Mouse (Mus musculus): Measurements from ENCODE around the gene Fbxo3.

DNA sequence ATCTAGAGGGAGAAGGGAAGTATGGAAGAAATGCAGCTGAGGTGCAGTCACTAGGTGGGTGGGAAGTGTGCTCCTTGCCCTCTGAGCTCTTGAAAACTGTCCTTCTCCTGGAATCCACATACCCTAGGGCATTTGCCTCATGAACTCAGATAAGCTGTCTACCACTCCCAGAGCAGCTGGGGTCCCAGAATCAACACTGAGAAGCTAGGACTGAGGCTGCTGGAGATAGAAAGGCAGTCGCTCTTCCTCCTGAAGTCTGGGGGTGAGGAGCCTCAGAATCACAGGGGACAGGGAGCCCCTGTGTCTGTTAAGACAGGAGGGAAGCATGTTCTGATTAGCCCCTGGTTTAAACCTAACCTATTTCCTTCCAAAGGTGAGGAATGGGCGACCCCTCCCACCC lies 82.0 kb downstream of the Fbxo3 start:
- TF ChIP-seq CTCF (IDR thresholded peaks at IDR 0.05; ENCODE audit: control insufficient read depth, insufficient read depth, insufficient read length): no peak
- TF ChIP-seq USF1 (IDR thresholded peaks at IDR 0.05; ENCODE audit: low read depth): no peak
- no peak for TF ChIP-seq MAX (IDR thresholded peaks at IDR 0.05)
- no peak for TF ChIP-seq MYOG (IDR thresholded peaks at IDR 0.05; ENCODE audit: control insufficient read depth, extremely low read depth, insufficient read length)
- TF ChIP-seq FOSL1 (IDR thresholded peaks at IDR 0.05; ENCODE audit: insufficient read depth, low read length, poor library complexity, severe bottlenecking): no peak
- no peak for TF ChIP-seq CEBPB (IDR thresholded peaks at IDR 0.05; ENCODE audit: low read depth)
- no peak for TF ChIP-seq MYOD1 (IDR thresholded peaks at IDR 0.05; ENCODE audit: control insufficient read depth, insufficient read length, low read depth)

Measured in C2C12 (cell line).